18 mouse cellular contexts compared by ENCODE assay signal in the genomic region with DNA sequence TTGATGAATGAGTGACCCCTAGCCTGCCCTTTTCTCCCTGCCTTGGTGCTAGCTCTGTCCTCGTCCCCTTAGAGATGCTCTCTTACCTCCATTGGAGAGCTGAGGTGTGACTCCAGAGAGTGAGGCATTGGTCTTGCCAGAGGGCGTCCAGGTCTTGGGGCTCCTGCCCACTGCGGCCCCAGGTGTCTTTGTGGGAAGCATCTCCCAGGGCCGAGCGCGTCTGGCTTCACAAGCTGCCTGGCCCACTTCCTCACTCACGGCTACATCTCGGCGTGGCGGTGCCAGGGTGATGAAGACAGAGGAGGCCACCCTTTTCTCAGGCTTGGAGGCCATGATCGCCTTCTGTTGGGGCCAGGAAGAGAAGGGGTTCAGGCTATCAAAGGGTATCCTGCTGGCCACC. TPM values are rescaled to one million over a fixed set of nuclear protein-coding genes. Genes with fewer than 3 reads are reported as not detected.
"Had no signal": no experiment of that assay in that cellular context is flagged by ENCODE, and none has a peak within 500 bp of the region (broad histone marks: within the 10 kb centered on the region; RNA-seq: fewer than 3 reads in every experiment).

No protein-coding gene starts in this region.

- DNase-seq: right cerebral cortex, adult 18-20 months; right cerebral cortex, postnatal 14 days; right cerebral cortex, postnatal 25 days; right cerebral cortex, postnatal 4 days; spleen, adult 18-20 months; thymus, adult 18-20 months; thymus, adult 2 months; thymus, postnatal 14 days; thymus, postnatal 25 days; thymus, postnatal 36 days; thymus, postnatal 4 days had no signal

- H3K9ac ChIP-seq: neural tube, embryonic 15.5 days; stomach, embryonic 15.5 days had no signal

- H3K9me3 ChIP-seq: neural tube, embryonic 15.5 days; stomach, embryonic 15.5 days had no signal

- H3K27ac ChIP-seq: neural tube, embryonic 15.5 days; stomach, embryonic 15.5 days; stomach, postnatal 0 days had no signal

- H3K4me3 ChIP-seq: neural tube, embryonic 15.5 days; stomach, embryonic 15.5 days had no signal

- H3K27me3 ChIP-seq: stomach, embryonic 15.5 days had no signal

- H3K4me2 ChIP-seq: neural tube, embryonic 15.5 days; stomach, embryonic 15.5 days had no signal

RNA-seq across cellular contexts. Expression of gene Tmem82, which starts 23.3 kb away (rescaled TPM):
- total RNA-seq: neutrophil, adult 5-6 weeks had no signal

RNA-seq across cellular contexts. Expression of gene Slc25a34, which starts 28.5 kb away (rescaled TPM):
- polyA plus RNA-seq: neural tube, embryonic 14.5 days; stomach, embryonic 14.5 days; thymus, postnatal 0 days had no signal
